Mouse (Mus musculus): ENCODE data around the gene Dock1.

The Dock1 gene

GRCm38 (mm10) chr7:134670312-134671002, at the start of gene Dock1:
TSS of gene Dock1 (plus strand) at chr7:134670654.
- DNase-seq (ENCODE audit: low read depth) = no peak

DNA sequence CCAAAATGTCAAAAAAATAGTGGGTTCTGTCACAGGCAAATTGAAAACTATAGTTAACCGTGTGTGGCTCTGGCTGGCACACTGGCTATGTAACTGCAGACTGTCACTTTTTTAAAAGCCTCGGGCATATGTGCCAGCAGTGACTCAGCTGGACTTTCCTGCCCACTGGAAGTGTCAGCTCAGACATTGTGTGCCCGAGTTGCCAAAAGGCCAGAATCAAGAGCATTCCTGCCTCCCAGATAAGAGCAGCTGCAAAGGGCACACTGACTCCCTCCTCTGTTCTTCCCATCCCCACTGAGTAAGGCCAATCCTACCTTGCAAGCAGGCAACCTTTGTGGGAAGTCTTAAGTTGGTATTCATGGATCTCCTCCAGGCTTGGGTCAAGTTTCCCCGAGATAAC, 42.5 kb upstream of the Dock1 start:
- no peak for DNase-seq (ENCODE audit: low read depth)

DNA sequence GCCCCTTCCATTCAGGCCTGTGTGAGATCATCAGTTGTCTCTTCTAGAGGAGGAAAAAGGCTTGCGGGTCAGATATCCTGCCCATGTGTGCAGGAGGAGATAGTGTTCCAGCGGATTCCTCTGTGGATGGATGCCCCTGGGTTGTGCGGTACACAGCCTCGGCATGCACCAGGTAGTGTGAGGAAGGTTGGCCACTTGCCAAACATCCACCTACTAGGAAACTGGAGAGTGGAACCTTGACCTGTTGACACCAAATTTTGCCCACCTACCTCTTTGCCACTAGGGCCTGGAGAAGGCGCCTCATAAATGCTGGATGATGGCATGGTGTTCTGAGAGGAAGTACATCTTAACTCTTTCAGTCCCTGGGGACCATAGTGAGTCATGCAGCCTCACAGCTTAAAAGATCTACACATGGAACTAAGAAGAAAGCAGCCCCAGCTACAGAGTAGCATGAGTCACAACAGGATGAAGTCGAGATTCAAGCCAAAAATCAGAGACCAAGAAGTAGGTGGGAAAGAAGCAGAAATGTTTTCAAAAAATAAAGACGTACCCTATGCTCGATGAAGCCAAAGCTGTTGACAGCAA, 20.1 kb upstream of the Dock1 start:
- DNase-seq (ENCODE audit: low read depth) = no peak

DNA sequence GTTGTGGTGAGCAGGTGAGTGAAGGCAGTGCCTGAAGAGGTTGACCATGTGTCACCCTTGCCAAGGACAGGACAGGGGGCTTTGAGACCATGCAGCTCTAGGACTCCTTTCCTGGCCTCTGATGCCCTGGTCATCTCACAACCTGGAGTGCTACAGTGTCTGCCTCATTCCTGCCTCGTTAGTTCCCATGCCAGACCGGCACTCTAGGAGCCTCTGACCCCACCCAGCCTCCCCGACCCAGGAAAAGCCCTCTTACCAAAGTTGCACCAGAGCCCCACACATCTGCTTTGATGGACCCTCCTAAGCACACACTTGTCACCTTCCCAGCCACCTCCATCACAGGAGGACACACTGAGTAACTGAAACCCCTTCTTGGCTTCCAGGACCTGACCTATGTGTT, 19.4 kb upstream of the Dock1 start:
- no peak for DNase-seq (ENCODE audit: low read depth)

GRCm38 (mm10) chr7:134663241-134663640, 7.2 kb upstream of the Dock1 start:
- no peak for DNase-seq (ENCODE audit: low read depth)

- DNase-seq (ENCODE audit: low read depth) = no peak
These were observed 4.7 kb upstream of the Dock1 start for GRCm38 (mm10) chr7:134665642-134666282.

- DNase-seq (ENCODE audit: low read depth) = no peak
These were observed 3.2 kb upstream of the Dock1 start for GRCm38 (mm10) chr7:134667271-134667702.

- DNase-seq (ENCODE audit: low read depth) = no peak
These were observed 761 bp upstream of the Dock1 start for GRCm38 (mm10) chr7:134669474-134670311.

DNA sequence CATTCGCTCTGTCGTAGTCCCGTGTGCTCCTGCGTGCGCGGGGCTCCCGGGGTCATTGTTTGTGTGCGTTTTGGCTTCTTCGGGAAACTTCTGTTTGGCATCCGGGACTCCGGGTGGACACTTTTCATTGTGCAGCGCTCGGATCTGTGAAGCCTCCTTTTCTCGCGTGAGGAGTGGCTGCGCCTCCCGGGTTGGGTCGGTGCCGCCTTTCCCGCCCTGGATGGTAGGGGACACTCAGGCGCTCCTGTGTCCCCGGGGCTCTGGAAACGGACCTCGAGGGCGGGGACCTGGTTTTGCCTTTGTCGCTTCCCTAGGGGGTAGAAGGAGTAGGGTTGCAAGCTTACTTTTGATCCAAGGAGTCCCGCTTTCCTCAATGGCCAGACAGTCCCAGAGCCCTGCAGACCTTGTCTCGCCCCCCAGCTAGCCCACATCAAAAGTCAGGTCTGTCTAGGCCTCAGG, 578 bp downstream of the Dock1 start:
- DNase-seq (ENCODE audit: low read depth) = no peak

DNA sequence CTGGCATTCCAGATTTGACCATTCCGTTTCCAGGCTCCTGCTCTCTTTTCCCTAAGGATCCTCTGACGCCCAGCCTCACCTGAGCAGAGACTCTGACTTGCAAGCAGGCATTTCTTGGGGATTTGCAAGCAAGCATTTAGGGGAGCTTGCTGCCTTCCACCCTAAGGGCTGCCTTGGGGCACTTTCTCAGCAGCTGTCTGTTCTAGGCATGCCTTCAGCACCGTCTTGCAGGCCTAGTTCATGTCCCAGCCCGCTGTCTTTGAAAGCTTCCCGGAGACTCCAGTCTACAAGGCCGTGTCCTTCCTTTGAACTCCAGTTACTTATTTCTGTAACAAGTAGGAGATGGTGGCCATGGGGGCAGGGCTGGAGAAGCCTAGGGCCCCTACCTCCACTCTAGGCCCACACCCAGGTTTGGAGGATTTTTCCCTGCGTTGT, 1.0 kb downstream of the Dock1 start:
- no peak for DNase-seq (ENCODE audit: low read depth)

DNA sequence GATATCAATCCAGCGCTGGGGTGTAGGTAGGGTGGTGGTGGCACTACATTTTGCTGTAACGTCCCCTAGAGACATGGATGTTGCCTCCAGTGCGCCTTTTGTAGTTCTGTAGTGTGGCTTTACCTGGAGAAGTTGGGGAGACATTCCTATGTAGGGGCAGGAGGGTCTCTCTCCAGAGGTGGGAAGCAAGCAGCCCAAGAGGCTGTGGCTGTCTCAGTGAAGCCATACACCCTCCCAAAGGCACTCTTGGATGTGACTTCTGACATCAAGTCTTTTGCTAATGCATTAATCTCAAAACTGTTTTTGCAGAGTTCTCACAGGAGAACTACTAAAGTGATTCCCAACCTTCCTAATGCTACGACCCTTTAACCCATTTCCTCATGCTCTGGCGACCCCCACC, 2.7 kb downstream of the Dock1 start:
- no peak for DNase-seq (ENCODE audit: low read depth)

DNA sequence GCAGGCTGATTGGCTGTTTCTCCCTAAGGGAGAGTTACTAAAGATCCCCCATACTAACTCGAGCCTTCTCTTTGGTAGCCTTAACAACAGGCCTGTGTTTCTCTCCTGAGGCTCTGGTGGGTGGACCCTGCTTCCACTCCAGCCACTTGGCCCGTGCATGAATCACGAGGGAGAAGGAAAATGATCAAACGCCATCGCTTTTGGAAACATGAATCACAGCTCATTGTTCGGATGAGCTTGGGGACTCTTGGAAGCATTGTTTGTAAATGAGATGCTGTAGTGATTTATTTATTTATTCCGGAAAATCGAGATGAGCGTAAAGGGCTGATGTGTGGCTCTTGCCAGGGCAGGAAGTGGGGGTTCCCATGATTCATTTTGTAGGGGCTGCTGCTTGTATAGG, 3.5 kb downstream of the Dock1 start:
- DNase-seq (ENCODE audit: low read depth) = no peak

DNA sequence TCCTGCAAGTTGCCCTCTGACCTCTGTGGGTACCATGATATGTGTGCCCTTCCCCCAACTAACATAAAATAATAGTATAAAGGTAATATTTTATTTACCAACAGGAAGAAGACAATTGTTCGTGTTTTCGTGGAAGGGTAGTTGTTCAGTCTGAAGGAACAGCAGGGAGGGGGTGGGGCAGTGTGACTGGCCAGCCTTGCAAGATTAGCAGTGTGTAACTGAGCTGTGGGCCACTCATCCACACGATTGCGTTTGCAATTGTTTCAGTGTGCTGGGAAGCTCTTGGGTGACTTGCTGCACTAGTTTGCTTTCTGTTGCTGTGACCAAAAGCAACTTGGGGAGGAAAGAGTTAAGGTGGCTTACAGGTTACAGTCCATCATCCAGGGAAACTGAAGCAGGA, 7.4 kb downstream of the Dock1 start:
- DNase-seq (ENCODE audit: low read depth) = no peak

GRCm38 (mm10) chr7:134679314-134680158, 9.1 kb downstream of the Dock1 start:
- DNase-seq (ENCODE audit: low read depth) = no peak

DNA sequence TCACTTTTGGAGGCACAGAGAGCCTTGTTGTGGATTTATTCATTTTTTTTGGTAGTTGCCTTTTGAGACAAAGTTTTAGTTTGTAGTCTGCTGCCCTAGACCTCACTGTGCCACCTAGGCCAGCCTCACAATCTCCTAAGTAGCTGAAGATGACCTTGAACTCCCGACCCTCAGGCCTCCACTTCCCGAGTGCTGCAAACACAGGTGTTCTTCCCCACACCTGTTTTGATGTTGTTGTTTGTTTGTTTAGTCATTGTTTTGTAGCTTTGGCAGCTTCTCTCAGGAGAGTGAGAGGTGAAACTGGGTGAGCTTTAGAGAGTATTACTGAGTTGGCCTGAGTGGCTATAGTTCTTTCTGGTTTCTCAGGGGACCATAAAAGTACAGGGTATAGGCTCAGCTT, 9.7 kb downstream of the Dock1 start:
- DNase-seq (ENCODE audit: low read depth) = no peak

DNA sequence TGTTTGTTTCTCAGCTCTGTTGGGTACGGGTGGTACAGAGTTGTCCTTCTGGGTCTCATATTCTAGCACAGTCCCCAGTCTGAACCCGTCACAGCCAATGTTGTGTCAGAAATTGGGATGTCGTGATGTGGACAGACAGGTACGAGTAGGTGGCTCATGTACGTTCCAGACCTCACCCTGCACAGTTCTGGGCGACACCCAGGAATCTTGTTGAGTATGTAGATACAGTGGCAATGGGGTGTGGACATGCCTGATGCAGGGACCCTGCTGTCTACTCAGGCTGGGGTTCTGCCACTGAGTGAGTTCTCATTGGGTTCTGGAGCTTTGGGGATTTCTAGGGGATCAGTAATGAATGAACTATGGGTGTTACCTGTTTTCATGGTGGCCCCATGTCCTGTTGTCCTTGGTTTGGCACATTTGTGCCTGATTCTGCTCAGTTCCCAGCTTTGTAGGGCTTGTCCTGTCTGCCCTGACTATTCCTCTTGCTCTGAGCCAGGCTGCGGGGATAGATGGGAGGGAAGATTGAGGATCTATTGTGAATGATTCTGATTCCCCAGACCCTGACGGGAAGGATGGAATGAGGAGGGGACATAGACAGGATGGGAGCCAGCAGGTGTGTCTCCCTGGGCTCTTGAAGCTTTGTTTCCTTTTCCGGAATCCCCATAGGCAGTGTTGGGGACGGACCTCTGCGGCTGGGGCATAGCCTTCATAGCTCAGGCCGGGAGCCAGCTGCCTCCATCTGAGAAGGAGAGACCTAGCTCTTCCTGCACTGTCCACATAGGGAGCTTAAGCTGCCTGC, 11.5 kb downstream of the Dock1 start:
- DNase-seq (ENCODE audit: low read depth) = no peak

DNA sequence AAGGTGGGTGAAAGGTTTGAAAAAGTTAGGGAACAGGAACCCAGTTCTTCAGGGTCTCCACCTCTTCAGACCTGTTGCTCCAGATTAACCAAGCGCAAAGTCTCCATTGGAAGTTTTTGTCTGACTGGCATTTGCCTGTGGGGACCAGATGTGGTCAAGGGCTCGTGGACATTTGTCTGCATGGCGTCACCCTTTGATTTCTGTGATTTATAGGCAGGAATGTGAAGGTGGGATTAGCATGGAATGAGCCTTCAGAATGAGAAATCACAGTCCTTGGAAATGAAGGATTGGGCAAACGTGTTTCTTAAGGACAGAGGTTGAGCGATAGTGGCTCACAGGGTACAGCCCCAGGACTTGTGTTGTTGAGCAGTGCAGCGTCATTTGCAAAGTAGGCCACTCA, 17.9 kb downstream of the Dock1 start:
- DNase-seq (ENCODE audit: low read depth) = no peak

- no peak for DNase-seq (ENCODE audit: low read depth)
These were observed 19.7 kb downstream of the Dock1 start for GRCm38 (mm10) chr7:134690118-134690517.

DNA sequence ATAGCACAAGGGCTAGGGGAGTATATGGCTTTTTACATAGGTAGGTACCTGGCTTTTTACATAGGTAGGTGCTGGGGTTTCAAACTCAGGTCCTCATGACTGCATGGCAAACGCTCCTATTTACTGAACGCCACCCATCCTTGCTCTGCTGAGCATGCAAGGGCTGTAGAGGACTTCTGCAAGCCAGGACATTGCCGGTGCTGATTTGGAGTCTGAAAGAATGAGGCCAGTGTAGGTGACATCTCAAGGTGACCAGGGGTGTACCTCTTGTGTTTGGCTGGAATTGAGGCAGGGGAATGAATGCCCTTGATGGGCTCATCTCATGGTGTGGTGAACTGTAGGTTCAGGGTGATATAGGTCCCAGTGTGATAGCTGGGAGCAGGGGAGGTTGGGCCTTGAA, 20.4 kb downstream of the Dock1 start:
- DNase-seq (ENCODE audit: low read depth) = no peak

GRCm38 (mm10) chr7:134693325-134693724, 22.9 kb downstream of the Dock1 start:
- DNase-seq (ENCODE audit: low read depth) = no peak

DNA sequence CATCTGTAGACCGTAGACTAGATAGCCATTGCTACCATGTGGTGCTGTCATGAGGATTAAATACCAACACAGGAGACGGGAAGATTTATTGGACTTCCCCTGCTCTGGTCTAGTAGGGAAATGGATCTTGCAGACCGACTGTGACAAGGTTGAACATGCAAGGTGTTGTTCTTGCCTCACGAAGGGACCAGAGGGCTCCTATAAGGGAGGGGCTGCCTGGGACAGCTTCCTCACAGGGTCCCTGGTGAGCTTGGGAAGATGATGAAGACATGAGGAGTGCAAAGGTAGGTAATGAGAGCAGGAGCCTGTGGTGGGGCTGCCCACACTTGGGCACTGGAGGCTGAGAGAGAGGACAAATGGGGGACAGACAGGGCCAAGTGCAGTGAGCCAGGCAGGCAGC, 25.0 kb downstream of the Dock1 start:
- DNase-seq (ENCODE audit: low read depth) = no peak
